Mouse (Mus musculus) forebrain, embryonic 16.5 days (tissue): ENCODE results near the gene Nln. TPM values are rescaled to one million over a fixed set of nuclear protein-coding genes. Genes with fewer than 3 reads are reported as not detected.

Experiments used
- ATAC-seq: fragments of 200-750 bp; cut with Nextera tagmentation; 2 replicates; pipeline ENCODE4 v1.8.0; 2017; ENCODE audit warnings: mild to moderate bottlenecking, moderate library complexity
- H3K27ac ChIP-seq: fragments of 300-500 bp; sonication (generic); 2 replicates; pipeline ENCODE4 v1.5.1; 2014; ENCODE audit warnings: low read length, control low read depth
- H3K27me3 ChIP-seq: fragments of 300-500 bp; sonication (generic); replicated peaks from 2 replicates; pipeline ENCODE4 v1.6.1; 2014; ENCODE audit warnings: low read length; ENCODE audit not compliant: control insufficient read depth, insufficient read depth
- H3K36me3 ChIP-seq: fragments of 300-500 bp; sonication (generic); 2 replicates; pipeline ENCODE4 v1.6.1; 2014; ENCODE audit not compliant: control insufficient read depth, insufficient read depth
- H3K4me1 ChIP-seq: fragments of 300-500 bp; sonication (generic); replicated peaks from 2 replicates; pipeline ENCODE4 v1.6.1; 2014; ENCODE audit warnings: low read length; ENCODE audit not compliant: control insufficient read depth, insufficient read depth
- H3K4me2 ChIP-seq: fragments of 300-500 bp; sonication (generic); 2 replicates; pipeline ENCODE4 v1.6.1; 2014; ENCODE audit warnings: mild to moderate bottlenecking, low read length, control low read depth
- H3K4me3 ChIP-seq: fragments of 300-500 bp; sonication (generic); replicated peaks from 2 replicates; pipeline ENCODE4 v1.5.1; 2014; ENCODE audit warnings: mild to moderate bottlenecking, low read length, control low read depth
- H3K9ac ChIP-seq: fragments of 300-500 bp; sonication (generic); replicated peaks from 2 replicates; pipeline ENCODE4 v1.6.1; 2014; ENCODE audit warnings: low read depth, low read length, control low read depth
- H3K9me3 ChIP-seq: fragments of 300-500 bp; sonication (generic); 2 replicates; pipeline ENCODE4 v1.6.1; 2016; ENCODE audit warnings: low read length; ENCODE audit not compliant: control insufficient read depth
- WGBS: fragments of 180-500 bp; shearing (Covaris S2); extraction: QIAGEN DNeasy Blood & Tissue Kit; methylation state at CpG from one replicate; pipeline ENCODE4 v1.1.7; 2014; 5-methylcytosine and 5-hydroxymethylcytosine counted together
- polyA plus RNA-seq: library from polyadenylated mRNA; unstranded; fragments of >200 nt; fragmentation: Nextera tagmentation; extraction: Ambion mirVana; gene quantifications from 2 replicates; pipeline ENCODE4 v1.2.1, GENCODE M21; 2015

The Nln gene
- polyA plus RNA-seq, 1 experiment from 2014 or later = 45.8 TPM

DNA sequence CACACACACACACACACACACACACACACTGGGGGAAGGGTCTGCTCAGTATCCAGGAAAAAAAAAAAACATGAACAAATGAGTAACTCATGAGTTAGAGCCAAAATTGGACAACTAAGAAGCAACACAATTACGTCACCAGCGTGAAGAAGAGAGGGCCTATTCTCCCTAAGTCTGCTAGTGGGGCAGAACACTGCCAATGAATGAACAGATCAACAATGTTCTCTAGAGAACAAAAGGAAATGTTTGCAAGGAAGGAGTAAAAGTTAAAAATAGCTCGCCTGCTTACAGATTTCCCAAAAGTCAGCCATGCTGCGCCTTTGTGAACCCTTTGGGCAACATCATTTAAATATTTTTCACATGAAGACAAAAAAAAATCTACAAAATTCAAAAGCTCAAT is 69.6 kb downstream of the Nln start:
- Histone ChIP-seq H3K4me1 (peaks cover 37% of the 10 kb centered on the region), H3K36me3 (no peaks in the 10 kb centered on the region), H3K9me3 (no peaks in the 10 kb centered on the region), H3K27ac (no peak overlapping the region), H3K9ac (no peak overlapping the region), H3K4me3 (no peak overlapping the region), H3K4me2 (no peak overlapping the region), H3K27me3 (no peaks in the 10 kb centered on the region)
- 36% methylated on average over 4 of the region's 4 CpGs for WGBS
- ATAC-seq = no peak

DNA sequence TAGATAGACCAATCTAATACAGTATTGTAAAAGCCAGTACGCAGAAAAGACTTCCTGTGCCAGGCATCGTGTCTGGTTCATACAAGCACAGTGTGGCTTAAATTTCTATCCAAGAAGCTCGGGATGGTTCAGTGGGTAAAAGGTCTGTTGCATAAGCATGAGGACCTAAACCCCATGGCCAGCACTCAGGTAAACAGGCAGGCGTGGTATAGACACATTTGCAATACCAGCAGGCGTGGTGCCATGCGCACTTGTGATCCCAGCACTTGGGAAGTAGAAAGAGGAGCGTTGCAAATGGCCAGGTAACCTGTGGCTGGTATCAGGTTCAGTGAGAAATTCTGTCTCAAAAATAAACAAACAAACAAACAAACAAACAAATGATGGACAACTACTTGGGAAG is 70.5 kb downstream of the Nln start:
- H3K9ac ChIP-seq = no peak overlapping the region
- no peak for ATAC-seq
- no peaks in the 10 kb centered on the region for H3K36me3 ChIP-seq
- H3K27me3 ChIP-seq = no peaks in the 10 kb centered on the region
- WGBS = 77% methylated on average over 7 of the region's 7 CpGs
- H3K9me3 ChIP-seq = no peaks in the 10 kb centered on the region
- no peak overlapping the region for H3K4me2 ChIP-seq
- H3K27ac ChIP-seq = no peak overlapping the region
- peaks cover 46% of the 10 kb centered on the region for H3K4me1 ChIP-seq
- H3K4me3 ChIP-seq = no peak overlapping the region

DNA sequence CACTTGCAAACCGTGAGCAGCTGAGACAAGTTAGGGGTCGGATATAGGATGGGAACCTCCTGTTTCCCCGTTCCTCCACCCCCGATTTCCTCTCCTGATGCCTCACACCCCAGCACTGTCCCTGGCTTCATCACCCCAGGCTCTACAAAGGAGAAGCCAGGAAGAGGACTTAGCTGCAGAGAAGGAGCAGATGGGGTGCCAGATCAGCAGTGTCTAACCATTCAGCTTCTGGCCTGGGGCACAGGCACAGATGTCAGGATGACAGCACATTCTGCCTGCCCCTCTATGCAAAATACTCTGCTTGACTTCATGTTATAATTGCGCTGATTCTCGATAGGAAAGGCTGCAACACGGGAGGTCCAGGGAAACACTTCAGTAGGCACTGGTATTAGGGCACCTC is 71.1 kb downstream of the Nln start:
- H3K4me2 ChIP-seq = 0 out of 2 replicates have a peak overlapping the region, but pooled peaks have one; percentile 3
- 0 out of 2 replicates have a peak overlapping the region, but pooled peaks have one; percentile 12 for H3K27ac ChIP-seq
- 50% methylated on average over 7 of the region's 7 CpGs for WGBS
- no peak overlapping the region for H3K4me3 ChIP-seq
- peaks cover 46% of the 10 kb centered on the region for H3K4me1 ChIP-seq
- ATAC-seq = peak; percentile 71
- no peaks in the 10 kb centered on the region for H3K9me3 ChIP-seq
- H3K36me3 ChIP-seq = no peaks in the 10 kb centered on the region
- H3K9ac ChIP-seq = no peak overlapping the region
- no peaks in the 10 kb centered on the region for H3K27me3 ChIP-seq

DNA sequence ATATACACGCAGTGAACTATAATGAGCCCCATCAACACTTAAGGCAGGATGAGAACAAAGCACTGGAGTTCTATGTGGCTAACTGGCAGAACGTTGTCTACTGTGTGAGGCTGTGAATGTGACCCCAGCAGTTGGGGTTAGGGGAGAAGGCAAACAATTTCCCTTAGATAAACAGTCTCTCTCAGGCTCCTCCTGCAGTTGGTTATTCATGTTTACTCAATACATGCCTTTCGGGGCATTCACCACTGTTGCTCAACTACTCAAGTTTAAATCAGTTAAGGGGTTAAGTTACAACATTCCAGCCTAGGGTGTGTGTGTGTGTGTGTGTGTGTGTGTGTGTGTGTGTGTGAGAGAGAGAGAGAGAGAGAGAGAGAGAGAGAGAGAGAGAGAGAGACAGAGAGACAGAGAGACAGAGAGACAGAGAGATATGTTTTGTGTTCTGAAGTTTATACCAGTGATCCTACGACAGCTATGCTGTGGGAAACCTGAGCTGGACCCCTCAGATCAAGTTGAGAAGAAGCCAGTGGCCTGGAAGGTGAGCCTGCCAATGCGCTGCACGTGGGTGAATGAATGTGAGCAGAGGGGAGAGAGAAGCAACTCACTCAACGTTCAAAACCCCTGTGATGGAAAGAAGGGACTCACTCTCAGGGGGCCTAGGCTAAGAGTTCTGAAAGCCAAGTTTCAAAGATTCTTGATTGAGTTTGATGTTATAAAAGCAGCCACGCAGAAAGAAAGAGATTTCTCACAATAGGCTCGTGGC is 71.7 kb downstream of the Nln start:
- H3K4me3 ChIP-seq = no peak overlapping the region
- H3K27ac ChIP-seq = 0 out of 2 replicates have a peak overlapping the region, but pooled peaks have one; percentile 12
- 59% methylated on average over 9 of the region's 9 CpGs for WGBS
- ATAC-seq = no peak
- H3K9ac ChIP-seq = no peak overlapping the region
- H3K4me1 ChIP-seq = peaks cover 49% of the 10 kb centered on the region
- no peaks in the 10 kb centered on the region for H3K27me3 ChIP-seq
- no peaks in the 10 kb centered on the region for H3K36me3 ChIP-seq
- no peaks in the 10 kb centered on the region for H3K9me3 ChIP-seq
- H3K4me2 ChIP-seq = no peak overlapping the region

GRCm38 (mm10) chr13:104036494-104037290 is 72.7 kb downstream of the Nln start:
- peak; percentile 47 for ATAC-seq
- no peak overlapping the region for H3K27ac ChIP-seq
- H3K4me1 ChIP-seq = peaks cover 58% of the 10 kb centered on the region
- H3K9ac ChIP-seq = no peak overlapping the region
- no peaks in the 10 kb centered on the region for H3K9me3 ChIP-seq
- no peaks in the 10 kb centered on the region for H3K36me3 ChIP-seq
- H3K4me3 ChIP-seq = no peak overlapping the region
- no peak overlapping the region for H3K4me2 ChIP-seq
- H3K27me3 ChIP-seq = no peaks in the 10 kb centered on the region
- 66% methylated on average over 23 of the region's 23 CpGs for WGBS

DNA sequence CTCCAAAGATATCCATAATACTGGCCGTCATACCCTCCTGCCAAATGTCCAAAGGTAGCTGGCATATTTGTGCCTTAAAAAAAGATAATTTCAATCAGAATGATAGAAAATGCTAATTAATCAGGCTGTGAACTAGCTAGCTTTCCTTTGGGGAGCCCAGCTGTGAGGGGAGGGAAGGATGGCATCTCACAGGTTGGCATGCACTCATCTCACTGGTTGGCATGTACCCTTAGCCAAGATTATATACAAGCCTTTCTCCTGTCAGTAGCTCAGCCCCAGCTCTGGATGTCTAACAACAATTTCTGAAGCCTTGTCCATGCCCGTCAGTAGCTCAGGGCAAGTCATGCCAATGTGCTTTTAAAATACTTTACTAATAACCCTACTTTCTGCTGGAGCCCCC is 73.8 kb downstream of the Nln start:
- H3K9me3 ChIP-seq = no peaks in the 10 kb centered on the region
- peaks cover 58% of the 10 kb centered on the region for H3K4me1 ChIP-seq
- no peak overlapping the region for H3K9ac ChIP-seq
- WGBS = 62% methylated on average over 2 of the region's 2 CpGs
- ATAC-seq = no peak
- H3K36me3 ChIP-seq = no peaks in the 10 kb centered on the region
- H3K27ac ChIP-seq = no peak overlapping the region
- no peak overlapping the region for H3K4me3 ChIP-seq
- H3K27me3 ChIP-seq = no peaks in the 10 kb centered on the region
- no peak overlapping the region for H3K4me2 ChIP-seq

GRCm38 (mm10) chr13:104034854-104035253 is 74.6 kb downstream of the Nln start:
- WGBS = 34% methylated on average over 6 of the region's 6 CpGs
- no peak overlapping the region for H3K4me2 ChIP-seq
- ATAC-seq = peak; percentile 57
- no peak overlapping the region for H3K4me3 ChIP-seq
- H3K27me3 ChIP-seq = no peaks in the 10 kb centered on the region
- H3K9ac ChIP-seq = no peak overlapping the region
- H3K36me3 ChIP-seq = no peaks in the 10 kb centered on the region
- no peak overlapping the region for H3K27ac ChIP-seq
- H3K4me1 ChIP-seq = peaks cover 58% of the 10 kb centered on the region
- H3K9me3 ChIP-seq = no peaks in the 10 kb centered on the region

GRCm38 (mm10) chr13:104032620-104033133 is 76.7 kb downstream of the Nln start:
- Histone ChIP-seq H3K4me2 (no peak overlapping the region), H3K9me3 (no peaks in the 10 kb centered on the region), H3K4me3 (no peak overlapping the region), H3K4me1 (peaks cover 44% of the 10 kb centered on the region), H3K27me3 (no peaks in the 10 kb centered on the region), H3K36me3 (no peaks in the 10 kb centered on the region), H3K27ac (no peak overlapping the region), H3K9ac (no peak overlapping the region)
- 27% methylated on average over 3 of the region's 3 CpGs for WGBS
- peak; percentile 3; the same call in 1 of the 2 replicates for ATAC-seq

DNA sequence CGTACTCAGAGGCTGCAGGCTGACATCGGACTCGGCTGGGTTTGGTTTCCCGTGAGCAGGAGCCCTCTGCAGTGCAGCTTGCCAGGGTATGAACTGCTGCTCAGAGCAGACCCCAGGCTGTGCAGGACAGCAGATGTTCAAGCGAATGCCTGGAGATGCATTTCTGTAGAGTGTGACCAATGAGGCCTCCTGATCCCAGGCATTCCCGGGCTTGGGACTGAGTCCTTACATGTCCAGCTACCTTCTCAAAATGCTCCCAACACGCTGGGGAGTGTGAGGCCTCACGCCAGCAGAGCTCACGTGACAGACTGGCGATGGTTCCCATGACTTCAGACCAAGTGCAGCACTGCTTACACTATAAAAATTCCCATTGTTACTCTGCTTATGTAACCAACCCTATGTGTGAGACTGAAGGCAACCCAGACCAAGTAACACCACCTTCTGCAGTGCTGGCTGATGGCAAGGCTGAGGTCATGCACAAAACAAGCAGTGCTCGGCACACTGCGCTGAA is 77.5 kb downstream of the Nln start:
- ATAC-seq = peak; percentile 24
- H3K4me1 ChIP-seq = peaks cover 38% of the 10 kb centered on the region
- 66% methylated on average over 12 of the region's 12 CpGs for WGBS

More for the DNA sequence above, 77.5 kb downstream of the Nln start:
- Histone ChIP-seq H3K4me2 (no peak overlapping the region), H3K27me3 (no peaks in the 10 kb centered on the region), H3K9ac (no peak overlapping the region), H3K4me3 (no peak overlapping the region), H3K36me3 (no peaks in the 10 kb centered on the region), H3K9me3 (no peaks in the 10 kb centered on the region), H3K27ac (no peak overlapping the region)
